Mouse (Mus musculus) frontal cortex, adult (tissue): ENCODE results near the gene Snd1.

ENCODE experiments used
- ATAC-seq: cut with Nextera tagmentation; 2 replicates; pipeline ENCODE4 v1.9.2; 2017; ENCODE audit warnings: mild to moderate bottlenecking, moderate library complexity, mixed read lengths; ENCODE audit not compliant: low TSS enrichment

Snd1 gene

DNA sequence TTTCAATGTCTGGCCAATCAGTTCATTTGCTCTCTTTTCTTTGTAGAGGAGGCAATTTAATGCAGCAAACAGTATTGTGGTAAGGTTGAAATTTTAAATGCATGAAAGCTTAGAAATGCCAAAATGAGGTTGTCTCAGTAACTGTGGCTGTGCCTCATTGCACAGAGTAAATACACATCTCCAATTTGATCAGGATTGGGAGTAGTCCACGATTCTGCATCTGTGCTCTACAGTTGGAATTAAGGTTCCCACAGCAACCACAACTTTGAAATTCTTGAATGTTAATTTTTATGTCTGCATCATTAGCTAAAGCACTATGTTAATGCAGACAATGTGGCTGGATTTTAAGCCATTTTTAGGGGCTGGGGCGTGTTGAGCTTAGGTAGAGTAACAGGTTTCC, 72.0 kb downstream of the Snd1 start:
- ATAC-seq, result no peak

DNA sequence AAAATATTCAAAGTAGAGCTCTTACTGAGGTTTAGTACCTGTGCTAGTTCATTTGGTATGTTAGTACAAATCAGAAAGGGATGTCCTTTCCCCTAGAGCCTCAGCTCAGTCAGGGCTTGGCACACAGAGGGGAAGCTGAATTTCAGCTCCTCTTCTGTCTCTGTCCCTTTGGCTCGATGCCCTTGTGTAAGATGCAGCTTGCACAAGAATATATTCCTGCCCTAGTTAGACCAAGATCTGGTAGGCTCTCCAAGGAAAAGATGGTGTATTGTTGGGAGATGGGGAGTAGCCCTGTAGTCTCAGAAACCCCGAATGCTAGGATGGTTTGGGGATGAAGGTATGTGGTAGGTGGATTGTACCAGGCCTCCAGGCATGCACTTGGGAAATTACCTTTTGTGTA, 74.4 kb downstream of the Snd1 start:
- ATAC-seq, result peak; percentile 82

DNA sequence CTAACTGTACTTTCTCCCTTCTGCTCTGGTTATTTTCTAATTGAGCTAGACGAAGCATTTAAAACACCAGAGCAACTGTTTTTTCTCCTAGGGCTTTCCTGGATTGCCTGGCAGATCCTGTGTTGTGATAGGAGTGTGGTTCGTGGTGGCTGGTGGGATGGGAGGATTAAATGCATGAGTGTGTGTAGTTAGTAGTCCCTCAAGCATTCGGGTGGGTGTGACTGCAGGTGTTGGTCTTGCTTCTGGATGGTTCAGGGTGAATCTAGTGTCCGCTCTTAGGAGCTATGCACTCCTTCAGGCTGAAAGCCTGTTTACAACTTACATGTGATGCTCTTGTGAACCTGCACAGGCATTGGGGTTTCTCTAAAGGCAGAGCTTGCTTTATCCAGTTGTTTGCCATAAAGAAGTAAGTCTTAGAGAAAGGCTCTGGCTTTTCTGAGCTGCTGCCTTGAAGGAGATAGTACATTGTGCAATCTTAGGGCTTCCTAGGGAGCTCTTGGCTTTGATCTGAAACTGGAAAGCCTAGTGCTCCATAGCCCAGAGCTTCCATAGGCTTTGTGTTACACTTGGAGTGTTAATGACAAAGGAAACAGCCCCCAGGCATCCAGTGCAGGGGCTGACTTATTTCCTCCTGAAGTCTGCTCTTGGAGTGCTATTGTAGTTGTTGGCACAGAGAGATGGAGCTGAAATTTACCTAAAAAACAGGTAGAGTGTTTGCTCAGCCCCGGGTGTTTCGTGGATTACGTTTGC, 75.5 kb downstream of the Snd1 start:
- no peak for ATAC-seq

DNA sequence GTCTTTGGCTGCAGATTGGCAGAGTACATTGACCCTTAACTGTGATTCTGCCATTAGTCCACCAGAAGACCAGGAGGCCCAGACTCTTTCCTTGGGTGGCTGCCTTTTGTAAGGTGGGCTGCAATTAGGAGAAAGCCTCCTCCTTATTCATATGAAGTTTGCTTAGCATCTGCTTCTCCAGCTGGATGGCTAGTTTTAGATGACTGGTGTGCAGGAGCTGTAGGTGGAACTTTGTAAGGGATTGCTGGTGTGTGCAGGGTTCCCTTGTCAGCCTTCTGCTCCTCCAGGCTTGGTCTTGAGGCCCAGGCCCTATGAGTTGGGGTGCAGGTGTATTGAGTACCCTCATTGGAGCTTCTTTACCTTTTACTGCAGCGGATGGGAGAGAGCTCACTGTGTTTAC, 79.5 kb downstream of the Snd1 start:
- peak; percentile 43 for ATAC-seq

DNA sequence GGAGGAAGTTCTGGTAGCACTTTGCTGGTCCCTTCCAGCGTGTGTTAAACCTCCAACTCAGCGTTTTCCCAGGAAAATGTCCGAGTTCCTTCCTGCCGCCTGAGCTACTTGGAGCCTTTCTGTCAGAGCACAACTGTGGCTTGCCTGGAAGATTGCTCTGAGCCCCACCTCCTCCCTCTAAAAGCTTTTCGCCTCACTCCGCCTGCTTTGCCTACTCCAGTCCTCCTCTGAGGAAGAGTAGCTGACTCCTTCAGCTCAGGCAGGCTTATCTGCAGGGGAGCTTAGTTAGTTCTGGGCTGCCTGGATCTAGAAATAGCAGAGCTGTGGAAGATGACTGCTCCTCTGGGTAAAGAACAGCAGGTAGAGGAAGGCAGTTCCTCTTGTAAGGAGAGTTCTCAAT, 80.1 kb downstream of the Snd1 start:
- peak; percentile 69 for ATAC-seq

DNA sequence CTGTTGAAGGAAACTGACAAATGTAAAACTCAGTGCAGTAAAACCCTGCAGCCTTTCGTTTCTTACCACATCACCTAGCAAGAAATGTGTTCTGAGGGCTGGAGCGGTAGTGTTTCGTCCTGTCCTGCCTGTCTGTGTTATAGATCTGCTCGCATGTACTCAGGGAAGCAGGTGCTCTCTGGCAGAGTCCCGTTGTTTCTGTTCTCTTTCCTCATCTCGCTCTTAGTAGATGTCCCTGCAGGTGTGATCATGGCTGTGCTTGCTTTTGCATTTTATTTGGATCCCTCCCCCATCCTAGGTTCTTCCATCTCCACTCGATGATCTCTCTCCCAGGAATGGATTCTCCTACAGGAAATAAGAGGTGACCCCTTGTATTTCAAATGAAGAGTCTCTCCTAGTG, 80.5 kb downstream of the Snd1 start:
- ATAC-seq, result peak; percentile 3; the same call in 1 of the 2 replicates

DNA sequence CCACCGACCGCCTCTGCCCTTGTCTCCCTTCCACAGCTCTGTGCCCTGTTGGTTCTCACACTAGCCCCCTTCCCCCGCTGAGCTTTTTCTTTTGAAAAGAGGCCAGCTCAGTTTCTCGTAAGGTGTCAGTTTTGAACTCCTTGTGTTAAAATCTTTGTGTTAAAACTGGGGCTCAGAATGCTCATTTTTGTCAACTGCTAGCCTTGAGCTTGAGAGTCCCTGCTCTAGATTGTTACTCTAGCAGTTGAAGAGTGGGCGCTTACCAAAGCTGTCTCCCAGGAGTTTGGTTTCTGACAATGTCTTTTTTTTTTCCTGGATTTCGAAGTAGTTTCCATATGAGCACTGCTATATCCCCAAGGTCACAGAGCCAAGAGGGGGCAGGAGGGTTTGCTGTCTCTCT, 82.8 kb downstream of the Snd1 start:
- peak; percentile 39 for ATAC-seq

DNA sequence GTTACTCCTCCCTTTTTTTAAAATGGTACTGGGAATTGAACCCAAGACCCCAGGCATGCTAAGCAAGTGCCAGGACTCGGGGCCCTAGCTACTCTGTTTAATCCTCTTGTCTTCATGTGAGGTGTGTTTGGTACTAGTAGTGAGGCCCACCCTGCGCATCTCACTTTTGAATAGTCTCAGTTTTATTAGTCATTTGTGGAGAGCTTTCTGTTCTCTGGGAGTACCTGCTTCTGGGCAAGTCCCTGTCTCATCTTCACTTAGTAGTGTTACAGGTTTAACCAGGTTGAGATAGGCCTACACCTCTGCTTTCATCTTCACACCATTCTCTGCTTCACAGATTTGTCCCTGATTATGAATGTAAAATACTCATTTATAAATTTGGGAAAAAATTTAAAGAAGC, 84.5 kb downstream of the Snd1 start:
- ATAC-seq, result no peak

DNA sequence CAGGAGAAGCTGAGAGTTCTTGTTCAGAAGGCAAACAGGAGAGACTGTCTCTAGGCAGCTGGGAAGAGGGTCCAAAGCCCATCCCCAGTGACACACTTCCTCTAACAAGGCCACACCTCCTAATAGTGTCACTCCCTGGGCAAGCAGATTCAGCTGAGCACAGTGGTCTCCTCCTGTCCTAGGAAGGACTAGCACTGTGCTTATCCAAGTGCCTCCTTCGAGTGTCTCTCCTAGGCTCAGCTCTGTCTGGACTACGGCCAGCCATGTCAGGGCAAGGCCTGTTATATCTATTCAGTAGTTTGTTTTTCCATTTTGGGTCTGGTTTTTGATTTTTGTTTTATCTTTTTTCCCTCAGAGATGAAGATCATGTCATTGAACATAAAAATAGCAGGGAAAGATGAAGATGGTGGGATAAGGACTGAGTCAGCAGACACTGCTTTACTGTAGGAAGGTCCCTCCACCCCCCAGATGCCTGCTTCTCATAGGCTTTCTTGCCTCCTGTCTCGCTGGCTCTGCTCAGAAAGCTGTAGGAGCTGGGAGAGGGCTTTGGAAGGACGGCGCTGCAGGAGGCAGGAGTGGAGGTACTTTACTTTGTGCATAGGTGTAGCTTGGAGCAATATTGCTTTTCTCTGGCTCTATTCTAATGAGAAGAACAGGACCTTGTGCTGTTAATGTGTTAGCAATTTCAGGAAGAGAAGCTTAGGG, 86.5 kb downstream of the Snd1 start:
- ATAC-seq, result peak; percentile 72

DNA sequence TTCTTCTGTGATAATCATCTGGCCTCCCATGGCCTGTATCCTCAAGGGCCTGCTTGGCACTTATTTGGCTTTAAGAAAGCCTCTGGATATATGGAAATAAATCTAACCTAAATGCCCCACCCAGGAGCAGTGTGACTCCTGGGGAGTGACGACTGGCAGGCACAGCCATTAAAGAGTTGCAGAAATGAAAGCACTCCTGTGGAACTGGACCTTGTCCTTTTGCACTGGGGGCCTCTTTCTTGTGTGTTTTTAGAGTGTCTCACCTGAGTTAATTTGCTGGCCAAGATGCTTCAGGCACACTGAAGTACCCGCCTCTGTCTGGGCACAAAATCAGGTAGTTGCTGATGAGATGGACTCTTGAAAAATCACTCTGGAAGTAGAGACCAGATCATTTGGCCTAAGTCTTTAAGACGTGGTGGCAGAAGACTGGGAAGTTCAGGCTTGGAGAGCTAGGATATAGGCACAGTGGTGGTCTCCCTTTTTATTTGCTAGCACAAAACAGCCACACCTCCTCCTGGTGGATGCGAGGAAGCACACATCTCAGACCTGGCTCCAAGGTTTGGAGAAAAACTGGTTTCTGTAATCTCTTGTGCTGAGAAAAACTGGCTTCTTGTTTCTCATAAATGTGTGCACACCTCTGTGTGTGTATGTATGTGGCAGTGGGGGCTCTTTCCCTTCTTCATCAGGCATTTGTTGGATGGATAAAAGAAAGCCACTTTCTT, 87.5 kb downstream of the Snd1 start:
- ATAC-seq, result no peak

DNA sequence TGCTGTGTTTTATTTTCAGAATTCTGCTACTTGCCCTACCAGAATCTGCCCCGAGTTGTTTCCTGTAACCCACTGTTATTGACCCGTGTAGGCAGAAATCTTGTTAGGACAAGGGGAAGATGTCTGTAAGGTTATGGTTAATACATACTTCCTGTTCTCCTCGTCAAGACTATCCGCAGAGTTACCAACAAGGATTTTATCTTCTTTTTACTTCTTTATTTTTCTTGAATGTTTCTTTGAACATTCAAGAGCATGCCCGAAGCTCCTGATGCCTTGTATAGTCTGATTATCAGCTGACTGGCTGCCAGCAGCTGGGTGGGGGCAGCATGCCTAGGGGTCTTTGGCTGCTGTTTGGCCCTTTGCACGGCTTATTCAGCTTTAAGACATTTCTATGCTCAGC, 93.0 kb downstream of the Snd1 start:
- ATAC-seq, result no peak

DNA sequence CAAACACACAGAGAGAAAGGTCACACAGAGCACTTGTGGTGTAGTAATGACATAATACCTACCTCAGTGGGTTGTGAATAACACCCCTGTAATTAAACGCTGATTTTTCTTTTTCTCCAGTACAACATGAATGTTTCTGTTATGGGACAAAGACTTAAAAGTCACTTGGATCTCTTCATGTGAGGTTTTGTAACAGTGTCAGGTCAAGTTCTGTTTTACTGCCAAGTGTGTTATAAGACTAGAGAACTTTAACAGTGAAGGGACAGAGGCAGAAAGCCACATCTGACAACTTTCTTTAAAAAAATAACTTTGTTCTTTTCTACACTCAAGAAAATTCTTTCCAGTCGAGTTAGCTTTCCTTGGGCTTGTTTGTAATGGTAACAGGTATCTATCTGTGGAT, 97.0 kb downstream of the Snd1 start:
- ATAC-seq, result no peak

DNA sequence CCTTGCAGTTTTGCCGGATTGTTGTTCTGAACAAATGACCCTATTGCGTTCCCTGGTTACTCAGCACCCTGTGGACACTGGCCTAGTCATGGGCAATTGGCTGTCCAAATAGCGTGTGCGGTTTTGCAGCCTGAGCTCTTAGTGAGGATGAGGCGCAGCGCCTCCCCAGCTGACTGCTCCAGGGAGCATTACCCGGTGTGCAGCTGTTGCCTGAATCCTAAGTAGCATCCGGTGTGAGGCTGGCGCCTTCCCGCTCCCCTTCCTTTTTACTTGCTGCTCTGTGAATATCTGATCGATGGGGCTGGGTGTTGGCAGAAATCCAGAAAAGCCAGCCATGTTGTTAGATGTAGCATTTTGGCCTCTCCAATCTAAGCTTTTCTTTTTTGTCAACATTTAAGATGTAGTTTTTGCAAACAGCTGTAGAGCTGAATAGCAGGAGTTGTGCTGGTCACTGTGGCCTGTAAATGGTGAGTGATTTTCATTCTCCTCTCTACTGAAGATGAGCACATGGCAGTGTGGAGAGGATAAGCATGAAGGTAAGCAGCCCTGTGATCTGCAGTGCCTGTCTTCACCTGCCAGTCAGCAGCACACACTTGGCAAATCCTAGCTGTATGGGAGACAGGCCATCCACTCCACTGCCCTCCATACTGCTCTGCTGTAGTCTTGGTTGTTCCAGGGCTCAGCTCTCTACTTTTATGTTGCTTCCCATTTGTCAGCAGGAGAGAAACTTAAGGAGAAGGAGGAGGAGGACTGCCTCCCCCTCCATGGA, 98.2 kb downstream of the Snd1 start:
- peak; percentile 71 for ATAC-seq

DNA sequence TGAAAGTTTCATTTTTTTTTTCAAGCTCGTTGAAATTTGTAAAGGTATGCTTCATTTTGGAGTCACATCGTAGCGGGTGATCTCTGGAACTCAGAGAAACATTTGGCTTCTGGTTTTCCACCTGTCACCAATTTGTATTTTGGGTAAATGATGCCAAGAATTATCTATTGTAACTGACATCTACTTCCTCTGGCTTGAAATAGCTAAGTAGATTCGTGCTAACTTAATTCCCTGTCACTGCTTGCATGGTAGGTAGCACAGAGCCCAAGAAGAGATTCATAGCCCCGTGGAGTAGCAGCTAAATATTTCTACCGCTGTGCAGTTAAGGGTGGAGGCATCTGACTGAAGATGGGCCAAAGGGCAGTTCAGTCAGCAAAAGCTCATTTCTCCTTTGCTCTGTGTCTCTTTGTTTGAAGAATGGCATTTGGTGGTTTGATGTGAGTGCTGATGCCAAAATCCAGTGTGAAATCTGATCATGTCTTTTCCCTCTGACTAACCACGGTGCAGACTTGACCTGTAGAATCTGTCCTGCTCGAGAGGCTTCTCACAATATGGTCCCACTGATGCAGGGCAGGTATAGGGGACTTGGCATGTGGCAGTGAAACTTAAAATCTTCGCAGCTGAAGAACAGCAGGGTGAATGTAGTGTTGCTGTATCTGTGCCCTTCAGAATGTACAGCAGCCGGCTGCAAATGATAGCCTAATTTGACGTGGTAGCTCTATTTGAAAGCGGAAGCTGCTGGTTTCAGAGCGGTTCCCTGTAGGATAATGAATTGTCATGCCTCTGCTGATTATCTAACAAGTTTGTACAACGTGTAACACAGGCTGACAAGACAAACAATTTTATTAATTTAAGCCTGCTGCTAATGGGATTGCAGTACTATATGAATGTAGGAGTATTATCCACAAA, 101.7 kb downstream of the Snd1 start:
- ATAC-seq, result peak; percentile 28

DNA sequence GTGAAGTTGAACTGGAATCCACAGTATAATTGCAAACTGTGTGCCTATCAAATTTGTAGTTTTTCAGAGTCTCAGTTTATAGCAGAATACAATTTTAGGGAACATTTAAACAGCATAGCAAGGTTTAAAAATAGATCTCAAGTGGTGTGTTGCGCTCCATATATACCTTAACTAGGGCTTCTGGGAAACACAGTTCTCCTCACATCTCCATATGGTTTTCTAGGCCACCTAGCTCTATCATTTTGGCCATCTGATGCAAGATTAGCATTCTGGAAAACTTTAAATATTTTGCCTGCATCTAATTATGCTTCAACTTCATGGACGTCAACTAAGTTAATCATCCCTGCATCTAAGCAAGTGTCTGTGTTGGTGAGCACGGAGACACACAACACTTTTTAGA, 107.9 kb downstream of the Snd1 start:
- ATAC-seq, result peak; percentile 92

DNA sequence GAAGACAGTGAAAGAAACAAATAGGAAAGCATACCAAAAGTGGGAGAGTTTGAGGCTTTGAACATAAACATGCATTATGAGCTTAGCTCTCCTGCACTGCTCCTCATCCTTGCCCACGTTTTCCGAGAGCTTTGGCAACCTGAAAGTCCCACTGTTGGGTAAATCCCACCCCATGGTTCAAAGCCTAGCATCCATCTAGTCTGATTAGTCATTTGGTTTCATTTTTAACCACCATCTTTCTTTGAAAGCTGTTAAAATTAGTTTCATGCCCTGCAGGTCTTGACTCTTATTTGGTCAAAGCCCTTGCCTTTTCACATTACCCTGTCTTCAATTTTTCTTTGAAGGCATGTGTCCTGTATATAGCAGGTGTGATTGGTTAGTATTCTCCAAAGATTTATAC, 108.5 kb downstream of the Snd1 start:
- ATAC-seq, result no peak

DNA sequence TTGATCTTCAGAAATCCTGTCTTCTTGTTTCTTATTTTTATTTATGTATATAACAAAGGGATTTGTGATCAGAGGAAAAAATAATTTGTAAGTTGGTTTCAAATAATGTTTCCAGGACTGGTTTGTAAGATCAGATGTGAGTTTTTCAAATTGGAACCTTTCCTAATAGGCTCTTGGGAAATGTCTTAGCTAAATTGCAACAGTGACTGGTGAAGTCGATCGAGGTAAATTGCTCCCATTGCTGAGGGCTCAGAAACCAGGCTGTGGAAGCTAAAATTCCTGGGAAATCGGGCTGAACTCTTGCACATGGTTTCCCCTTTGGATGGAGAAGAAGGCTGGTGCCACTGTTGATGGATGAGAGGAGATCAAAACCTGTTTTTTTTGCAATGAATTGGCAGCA, 111.9 kb downstream of the Snd1 start:
- ATAC-seq, result no peak

DNA sequence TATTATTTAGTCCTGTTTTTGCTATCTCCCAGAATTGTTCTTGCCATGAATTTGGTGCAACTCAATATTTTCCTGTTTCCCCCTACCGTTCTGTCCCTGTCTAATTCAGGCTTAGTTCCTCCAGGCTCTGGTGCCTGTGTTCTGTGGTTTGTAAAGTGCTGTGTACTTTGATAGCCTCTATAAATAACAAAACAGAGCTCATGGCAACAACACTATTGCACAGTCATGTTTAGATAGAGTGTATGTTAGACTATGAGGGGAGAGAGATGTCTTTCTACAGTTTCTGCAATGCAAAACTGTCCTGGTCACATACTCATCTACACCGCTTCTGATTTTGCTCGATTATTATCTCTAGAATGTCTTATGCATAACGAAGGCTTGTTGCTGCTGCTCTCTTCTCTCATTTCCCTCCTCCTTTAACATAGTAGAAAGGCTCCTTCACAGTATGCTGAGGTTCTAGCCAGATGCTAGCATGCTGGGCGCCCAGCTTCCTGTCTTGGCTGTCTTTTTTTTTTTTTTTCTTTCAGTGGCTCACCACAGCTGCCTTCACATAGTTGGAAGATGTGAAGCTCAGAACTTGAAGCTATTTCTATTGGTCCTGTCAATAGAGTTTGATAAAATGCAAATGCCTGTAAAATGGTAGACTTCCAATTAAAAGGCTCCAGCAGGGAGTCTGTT, 113.7 kb downstream of the Snd1 start:
- no peak for ATAC-seq

DNA sequence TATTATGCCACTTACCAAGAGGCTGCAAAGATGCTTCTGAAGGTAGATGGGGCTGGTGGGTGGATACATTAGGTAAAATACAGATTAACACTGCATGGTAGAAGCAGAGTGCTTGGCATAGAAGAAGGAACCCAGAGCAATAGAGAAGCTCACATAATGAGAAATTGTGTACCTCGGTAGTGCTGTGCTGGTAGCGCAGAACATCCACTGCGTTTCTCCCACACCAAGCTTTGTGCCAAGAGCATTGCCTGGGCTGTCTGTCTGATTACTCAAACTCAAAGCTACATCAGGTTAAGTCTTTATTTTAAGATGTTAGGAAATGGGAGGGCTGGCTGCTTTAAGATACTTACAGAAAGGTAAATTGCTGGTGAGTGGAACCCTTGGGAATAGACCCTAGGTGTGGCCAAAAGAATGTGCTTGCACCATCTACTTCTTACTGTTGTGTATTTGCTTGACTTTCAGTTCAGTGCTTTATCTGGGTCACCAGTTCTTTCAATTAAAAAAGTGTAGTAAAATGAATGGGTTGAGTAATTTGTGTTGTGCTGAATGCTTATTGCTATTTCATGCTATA, 117.5 kb downstream of the Snd1 start:
- peak; percentile 82 for ATAC-seq

DNA sequence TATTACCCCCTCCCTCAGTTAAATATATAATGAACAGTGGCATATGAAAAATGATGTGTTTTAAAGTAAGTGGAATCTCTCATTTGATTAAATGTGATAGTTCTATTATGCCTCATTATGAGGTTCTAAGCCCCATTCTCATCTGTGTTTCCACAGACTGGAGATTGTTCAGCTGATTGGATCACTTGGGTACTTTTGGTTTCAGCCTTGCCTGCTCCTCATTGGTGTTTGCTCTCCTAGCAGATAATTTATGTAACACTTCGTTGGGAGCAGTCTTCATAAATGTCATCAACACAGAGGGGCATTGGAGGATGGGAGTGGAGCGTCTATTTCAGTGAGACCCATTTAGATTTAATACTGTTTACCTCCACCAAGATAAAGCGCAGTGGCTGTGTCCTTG, 118.8 kb downstream of the Snd1 start:
- ATAC-seq, result no peak
